Mouse (Mus musculus) kidney, adult 9 months (tissue): ENCODE measurements at regions not wholly inside any gene's neighbourhood (a gene's known extent, or its start where the extent isn't known, plus 50 kb on each side); places are given as distances from the start of the nearest gene placed in this dataset.
"Not testable (repeated sequence)": the region's sequence is repeated elsewhere in the genome, so short reads cannot be mapped to it uniquely, and the experiment has no call there.

ENCODE experiments used
- DNase-seq: peaks from one replicate; pipeline ENCODE4 v3.0.0; 2022

DNA sequence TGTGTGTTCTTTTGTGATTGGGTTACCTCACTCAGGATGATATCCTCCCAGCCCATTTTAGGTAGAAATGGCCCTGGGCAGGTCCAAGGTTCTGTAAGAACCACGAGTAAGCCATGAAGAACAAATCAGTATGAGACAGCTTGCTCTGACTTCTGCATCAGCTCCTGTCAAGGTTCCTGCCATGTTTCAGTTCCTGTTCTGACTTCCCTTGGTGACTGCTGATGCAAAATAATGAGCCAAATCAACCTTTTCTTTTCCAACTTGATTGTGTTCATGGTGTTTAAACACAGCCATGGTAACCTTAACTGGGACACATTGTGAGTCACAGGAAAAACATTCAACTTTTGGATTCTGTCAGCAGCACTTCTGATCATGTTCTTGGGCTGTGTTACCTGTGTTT, 667.4 kb upstream of the Igfbp7 start:
- DNase-seq: no peak

DNA sequence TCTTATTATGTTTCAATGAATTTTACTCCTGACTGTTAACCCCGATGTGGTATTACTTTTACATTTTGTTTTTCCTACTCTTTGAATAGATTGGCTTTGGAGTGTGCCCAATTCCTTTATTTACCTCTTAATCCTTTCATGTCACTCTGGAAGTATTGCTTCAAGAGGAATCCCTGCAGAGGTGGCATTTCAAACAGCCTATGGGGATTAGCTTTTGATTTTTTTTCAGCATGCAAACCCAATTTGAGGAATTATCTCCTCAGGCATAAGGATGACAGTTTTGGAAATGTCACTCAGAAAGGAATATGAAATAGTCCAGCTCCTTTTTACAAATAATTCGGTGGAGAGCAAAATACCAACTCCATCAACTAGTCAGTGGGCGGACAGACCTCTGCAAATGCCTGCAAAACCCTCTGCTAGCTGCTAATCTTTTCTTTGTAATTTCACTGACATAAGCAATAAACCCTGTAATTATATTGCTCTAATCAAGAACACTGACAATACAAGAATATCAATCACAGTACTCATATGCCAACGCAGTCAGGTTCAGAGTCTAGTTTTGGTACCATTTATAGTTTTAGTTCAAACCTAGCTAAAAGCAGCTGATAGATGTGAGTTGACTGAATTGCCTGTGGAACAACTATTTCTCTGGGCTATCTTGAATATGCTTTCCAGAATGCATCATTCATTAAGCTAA, 624.9 kb upstream of the Igfbp7 start:
- DNase-seq: no peak

DNA sequence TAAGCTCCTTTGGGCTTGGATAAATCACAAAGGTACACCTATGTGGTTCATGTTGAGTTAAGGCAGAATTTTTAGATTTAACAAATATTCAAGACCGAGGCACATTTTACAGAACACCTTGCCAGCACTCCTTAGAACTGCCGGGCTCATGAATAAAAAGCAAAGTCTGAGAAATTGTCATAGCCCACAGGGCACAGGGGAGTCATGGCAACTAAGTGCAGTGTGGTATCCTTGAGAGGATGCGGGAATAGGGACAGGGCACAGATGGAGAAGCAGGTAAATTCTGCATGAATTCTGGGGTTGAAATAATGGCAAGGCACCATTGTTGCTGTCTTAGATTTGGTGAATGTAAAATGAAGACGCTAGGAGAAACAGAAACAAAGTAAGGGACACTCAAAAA, 609.7 kb upstream of the Igfbp7 start:
- DNase-seq: no peak

DNA sequence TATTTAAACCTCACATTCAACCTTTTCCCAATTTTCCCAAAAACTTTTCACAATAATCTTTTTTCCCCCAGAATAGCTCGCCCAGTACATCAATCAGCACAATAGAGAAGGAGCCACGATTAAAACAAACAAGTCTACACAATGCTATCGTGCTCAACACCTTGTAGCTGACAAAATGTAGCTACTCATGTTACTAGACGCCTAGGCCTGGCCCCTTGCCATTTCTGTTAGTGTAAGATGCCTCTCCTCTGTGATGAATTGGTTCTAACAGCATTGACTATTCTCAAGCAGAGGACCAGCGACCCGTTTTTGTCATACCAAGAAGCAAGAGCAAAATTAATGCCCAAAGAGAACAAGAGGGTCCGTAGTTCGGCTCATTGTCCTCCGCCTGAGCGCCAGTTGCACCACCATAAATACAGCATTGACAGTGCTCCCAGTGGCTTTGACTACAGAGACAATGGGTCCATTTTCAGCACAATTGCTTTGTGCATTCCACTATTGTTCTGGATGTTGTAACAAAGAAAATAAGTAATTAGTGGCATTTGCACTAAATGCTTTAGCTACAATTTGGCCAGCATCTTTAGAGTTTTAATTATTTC, 578.7 kb upstream of the Igfbp7 start:
- DNase-seq: no peak

DNA sequence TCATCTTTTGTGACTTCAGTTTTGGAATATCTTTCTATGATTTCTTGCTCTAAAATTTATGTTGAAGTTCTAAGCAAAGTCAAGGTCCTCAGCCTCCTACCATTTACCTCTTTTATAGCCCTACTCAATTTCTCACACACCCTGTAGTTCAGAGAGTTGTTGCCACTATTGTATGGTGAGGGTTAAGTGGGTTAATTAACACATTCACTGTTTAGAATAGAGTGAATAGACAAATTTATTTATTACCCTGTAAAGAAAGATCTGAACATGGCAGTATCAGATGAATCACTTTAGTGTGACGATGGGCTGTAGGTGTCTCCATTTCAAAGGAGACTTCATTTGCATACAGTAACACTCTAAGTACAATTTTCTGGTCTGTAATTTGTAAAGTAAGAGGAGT, 577.4 kb upstream of the Igfbp7 start:
- no peak for DNase-seq

DNA sequence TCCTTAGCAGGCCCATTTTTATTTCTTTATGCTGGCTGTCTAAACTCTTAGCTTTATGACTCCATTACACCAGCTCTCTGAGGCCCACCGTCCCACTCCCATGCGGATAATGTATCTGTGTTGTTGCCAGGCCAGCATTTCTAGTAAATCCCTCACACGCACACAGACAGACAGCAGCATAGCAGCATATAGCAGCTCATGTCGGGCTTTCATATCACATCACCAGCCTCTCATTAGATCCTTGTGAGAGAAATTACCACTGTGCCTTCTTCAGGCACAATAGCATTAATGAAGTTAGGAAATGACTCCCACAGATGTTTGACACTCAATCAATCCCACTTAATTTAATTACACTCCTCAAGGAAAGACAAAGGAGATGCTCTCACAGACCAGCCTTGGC, 532.2 kb upstream of the Igfbp7 start:
- not testable (repeated sequence) for DNase-seq

DNA sequence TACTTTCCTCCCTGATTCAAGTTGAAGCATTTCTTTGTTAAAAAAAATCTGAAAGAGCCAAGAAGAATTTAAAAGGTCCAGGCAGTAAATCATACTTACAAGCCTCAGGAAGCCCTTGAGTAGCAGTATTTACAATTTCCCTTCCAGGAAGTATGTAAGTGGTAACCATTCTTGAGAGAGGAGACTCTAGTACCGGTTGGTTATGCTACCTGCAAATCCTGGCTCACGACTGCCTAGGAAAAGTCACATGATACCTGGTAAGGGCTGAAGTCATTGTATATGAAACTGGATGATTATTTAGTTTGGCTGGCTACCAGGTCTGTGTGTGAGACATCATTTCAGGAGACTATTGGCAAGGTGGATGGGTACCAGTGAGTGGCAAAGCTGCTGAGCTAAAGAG, 524.0 kb upstream of the Igfbp7 start:
- DNase-seq: no peak

DNA sequence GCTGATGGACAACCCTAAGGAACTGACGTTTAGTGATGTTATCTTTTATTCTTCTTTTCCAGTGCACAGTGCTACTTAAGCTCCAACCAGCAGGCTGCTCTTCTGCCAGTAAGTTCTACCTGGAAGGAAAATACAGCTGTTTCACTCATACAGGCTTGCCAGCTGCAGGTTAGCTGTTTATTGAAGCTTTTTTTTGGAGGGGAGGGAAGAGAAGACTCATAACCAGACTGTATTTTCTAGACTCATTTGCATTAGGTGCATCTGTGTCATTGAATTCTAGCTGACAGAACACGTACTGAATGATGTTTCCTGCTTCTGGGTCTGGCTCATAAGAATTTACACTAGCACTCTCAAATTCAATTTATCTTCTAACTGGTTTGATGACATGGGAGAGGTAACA, 513.3 kb upstream of the Igfbp7 start:
- DNase-seq: no peak

DNA sequence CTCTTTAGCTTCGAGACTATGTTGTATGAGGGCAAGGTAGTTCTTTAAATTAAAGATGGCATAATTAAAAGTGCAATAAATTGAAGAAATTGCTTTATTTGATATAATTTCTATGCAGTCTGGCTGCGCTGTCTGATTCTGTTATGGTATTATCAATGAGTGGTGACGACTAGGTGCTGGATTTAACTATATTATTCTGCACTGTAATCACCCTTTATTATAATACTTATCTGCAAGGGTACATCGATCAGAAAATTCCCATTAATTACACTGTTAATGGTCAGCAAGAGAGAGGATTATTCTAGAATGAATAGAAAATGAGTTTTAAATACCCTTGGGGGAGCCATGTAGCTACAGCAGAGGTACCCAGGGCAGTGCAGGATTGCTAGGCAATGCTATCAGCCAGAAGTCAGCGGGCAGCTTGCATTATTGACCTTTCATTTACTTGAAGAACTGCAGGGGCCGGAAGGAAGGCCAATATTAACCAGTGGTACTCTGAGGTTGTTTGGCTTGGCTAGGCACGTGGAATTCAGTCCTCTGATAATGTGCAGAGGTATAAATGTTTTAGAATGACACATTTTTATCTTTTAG, 509.3 kb upstream of the Igfbp7 start:
- DNase-seq: no peak

DNA sequence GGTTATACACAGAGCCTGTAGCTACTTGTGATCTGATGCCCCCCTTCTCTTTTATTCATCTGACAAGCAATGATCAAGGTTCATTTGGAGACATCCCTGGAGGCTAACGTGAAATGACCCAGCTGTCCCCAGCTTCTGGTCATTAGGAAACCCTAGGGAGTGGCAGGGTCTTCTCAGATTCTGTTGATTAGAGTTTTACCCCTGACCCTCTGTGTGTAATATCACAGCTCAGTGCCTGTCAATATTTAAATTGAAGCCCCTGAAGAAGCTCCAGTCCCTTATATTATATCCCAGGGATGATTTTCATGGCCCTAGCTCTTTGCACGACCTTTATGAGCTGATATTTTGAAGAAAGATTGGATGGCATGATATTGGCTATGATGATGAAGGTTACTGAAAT, 508.5 kb upstream of the Igfbp7 start:
- DNase-seq: no peak

DNA sequence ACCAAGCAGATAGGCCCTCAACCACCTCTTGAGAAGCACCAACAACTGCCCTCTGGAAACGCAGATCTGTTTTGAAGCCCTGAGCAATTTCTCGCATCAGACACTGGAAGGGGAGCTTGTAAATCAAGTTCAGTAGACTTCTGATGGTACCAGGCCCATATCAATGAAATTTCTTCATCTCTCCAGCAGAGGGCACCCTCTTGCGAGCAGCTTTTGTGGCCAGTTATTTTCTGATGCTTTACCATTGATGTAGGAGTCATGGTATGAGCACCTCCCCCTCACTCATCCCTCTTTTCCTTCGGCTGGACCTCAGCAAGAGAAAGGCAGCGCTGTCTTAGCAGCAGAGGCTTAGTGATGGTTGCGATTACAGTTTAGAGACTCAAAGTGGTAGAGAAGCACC, 501.4 kb upstream of the Igfbp7 start:
- DNase-seq: peak; percentile 15

DNA sequence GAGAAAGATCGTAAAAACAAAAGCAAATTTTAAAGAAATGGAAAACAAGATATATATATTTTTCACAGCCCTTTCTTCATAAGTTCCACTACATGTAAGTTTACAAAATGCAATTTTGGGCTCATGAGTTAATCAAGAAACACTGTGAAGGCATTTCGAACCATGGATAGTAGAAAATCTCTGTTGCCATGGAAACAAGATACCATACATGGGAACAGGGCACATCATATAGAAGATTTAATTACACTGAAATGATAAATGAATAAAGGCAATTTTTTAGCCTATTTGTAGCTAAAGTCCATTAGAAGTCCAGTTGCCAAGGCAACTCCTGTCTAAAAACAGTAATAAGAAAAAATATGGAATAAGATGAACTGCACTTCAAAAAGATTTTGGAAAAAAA, 484.2 kb upstream of the Igfbp7 start:
- not testable (repeated sequence) for DNase-seq

DNA sequence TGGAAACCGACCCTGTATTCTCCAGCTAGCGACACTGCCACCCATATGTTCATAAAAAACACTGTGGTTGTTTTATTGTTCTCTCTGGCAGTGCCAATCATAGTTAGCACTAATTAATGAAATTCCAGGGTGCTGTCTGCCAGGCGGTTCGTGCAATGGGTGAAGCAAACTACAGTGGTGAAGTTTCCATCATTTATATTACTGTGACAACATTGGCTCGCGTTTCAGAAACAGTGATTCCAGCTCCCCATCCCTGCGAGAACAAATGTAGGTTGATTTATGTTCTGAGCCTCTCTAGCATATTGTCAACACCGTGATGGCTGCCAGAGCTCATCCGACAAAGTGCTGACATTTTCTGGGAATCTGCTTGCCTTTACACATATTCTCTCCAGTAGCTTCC, 480.7 kb upstream of the Igfbp7 start:
- DNase-seq: no peak

DNA sequence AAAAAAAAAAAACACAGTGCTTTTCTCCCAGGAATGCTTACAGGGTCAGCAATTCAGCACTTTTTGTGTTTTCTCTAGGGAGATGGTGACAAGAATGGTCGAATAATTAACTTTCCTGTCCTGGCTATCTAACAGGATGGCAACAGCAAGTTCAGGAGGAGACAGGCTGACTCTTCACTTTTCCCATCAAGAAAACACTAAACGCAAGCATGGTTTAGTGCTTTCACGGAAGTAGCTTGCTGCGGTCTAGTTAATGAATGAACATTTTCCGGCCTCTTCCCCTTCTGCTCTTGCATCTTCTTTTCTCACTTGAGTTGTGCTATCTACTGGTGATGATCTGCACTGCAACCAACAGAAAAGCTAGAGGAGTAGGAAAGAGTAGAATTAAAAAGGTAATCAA, 463.6 kb upstream of the Igfbp7 start:
- peak; percentile 64 for DNase-seq

DNA sequence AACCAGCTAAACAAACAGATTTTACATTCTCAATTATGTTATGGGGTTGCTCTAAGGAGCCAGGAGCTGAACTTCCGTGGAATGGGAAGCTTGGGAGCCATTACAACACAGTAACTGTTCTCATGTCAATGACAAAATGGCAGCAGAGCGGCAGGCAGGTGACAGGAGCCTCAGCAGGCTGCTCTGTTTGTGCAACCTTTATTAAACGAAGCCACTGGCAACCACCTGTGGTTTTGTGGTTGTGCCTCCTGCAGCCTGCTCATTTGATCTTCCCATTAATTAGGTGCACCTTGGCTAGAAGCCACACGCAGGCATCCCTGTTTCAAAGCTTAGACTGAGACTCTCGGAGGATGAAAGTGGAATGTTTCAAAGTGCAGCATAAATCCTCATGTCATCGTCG, 457.5 kb upstream of the Igfbp7 start:
- DNase-seq: no peak

DNA sequence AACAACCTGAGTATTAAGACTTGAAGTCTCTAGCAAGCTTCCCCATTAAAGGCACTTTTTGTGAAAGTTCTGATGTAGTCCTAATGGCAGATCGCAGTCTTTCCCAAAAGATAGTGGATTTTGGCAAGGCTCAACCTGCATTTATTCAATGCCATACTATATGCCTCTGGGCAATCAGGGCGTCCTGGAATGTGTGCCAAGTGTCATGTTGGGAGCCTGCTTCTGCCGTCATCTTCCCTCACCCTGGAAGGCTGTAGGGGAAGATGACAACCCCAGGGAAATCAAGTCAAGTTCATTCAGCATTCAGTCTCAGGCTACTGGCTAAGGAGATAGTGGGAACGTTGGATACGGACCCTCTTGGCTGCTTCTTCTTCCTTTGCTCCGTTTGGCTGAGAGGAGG, 447.4 kb upstream of the Igfbp7 start:
- DNase-seq: no peak

DNA sequence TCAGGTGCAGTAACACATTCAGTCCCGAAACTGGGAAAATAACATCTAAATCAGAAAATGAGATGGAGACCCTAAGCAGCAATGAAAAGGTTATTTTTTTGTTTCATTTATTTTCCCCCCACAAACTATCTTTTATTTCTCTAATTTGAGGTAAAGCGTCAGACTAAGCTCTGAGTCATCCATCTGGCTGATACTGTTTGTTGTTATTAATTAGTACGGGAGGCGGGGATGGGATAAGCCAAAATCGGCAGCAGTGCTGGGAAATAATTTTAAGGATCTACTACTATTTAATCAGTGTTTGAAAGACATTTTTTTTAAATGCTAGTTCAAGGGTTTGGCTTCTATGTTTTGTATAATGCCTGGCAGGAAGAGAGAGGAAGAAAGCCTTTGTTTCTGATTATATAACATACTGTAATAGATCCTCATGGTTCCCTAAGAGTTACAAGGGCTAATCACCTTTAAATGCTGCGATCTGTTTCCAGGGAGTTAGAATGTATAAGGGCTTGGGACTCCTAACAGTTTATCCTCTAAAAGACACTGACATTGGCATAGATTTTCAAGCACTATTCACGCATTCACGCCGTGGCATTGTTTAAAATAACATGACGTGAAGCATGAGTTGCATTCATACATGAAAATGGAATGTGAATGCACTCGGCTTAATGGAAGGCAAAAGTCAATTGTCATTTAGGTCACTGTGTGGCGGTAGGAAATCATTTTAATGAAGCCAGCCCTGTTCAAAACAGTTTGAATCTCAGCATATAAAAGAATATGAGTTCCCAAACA, 446.4 kb upstream of the Igfbp7 start:
- DNase-seq: no peak

DNA sequence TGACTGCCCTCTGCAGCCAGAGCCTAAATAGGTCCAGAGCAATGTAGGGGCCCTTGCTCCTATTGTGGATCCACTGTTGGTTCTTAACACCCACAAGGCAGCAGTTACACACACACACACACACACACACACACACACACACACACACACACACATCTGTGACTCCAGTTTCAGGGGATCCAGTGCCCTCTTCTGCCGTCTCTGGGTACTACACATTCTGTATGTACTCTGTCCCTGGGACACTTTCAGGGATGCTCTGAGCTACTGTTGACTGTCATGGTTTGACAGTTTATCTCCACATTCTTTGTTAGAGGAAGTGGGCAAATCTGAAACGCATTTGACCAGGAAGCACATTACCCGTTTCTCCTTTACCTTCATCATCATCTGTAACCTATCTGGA, 443.8 kb upstream of the Igfbp7 start:
- peak; percentile 1 for DNase-seq

DNA sequence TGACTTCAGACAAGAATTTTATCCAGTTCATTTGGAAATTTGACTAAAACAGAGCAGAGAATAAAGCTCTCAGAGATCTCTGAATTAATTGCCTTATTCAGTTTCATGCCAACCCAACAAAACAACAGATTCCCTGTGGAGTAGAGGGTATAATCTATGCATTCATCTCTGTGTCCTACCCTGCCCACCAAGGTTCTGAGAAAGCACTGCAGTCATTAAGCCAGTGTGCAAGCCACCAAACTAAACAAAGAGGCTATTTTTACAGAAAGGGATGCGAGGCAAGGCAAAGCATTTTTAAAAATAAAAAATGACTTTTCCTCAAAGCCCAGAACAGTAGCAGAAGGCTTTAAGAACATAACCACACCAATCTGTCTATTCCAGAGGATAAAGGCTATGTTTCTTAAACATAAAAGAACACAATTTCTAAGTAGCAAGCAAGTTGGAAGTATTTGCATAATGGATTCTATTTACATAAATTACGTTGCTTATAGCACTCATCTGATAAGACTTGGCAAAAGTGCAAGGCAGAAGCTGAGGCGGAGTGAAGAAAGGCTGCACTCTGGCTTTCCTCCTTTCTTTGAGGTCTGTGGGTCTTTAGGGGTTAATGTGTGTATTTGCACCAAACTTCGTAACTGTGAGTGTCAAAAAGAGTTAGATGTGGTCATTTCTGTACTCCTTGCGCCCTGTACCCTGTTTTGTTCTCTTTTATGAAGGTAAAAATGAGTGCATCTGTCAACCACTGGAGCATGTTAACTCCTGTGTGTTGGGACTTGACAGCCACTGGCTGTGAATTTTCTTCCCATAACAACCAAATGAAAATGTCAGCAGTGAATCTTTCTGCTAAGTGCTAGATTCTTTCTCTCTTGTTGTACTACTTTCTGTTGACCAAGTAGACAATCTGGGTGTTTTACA, 430.6 kb upstream of the Igfbp7 start:
- no peak for DNase-seq

DNA sequence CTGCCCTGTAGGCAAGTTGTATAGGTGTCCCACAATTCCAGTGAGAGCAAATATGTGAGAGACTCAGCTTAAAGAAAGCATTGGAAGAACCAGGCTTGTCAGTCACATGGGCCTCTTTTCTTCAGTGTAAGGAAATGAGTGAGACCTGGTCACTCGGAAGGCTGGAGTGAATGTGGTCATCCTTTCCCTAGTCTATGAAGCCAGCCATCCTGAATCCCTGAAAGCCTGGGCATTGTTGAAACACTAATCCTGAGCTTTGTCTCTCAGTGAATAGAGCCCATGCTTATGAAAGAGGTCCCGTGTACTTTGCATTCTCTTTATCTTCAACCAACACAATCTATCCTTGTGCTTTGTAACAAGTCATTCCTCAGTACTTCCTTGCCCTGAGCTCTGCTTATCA, 420.1 kb upstream of the Igfbp7 start:
- no peak for DNase-seq

DNA sequence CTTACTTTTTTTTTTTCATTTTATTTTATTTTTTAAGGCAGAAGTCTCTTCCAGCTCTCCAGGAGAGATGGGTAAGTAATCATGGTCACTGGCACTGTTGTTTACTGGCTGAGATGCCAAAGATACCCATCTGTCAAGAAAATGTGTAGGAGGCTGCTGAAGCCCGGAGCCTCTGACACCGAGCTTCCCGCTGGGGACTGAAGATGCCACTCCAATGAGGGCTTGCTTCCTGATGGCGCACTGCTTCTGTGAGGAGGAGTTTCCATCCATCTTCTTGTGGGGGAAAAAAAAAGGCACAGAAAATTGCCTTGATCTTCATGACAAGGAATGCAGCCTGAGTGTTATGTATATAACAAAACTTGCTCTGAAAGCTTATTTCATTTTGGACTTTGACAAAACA, 418.2 kb upstream of the Igfbp7 start:
- no peak for DNase-seq

DNA sequence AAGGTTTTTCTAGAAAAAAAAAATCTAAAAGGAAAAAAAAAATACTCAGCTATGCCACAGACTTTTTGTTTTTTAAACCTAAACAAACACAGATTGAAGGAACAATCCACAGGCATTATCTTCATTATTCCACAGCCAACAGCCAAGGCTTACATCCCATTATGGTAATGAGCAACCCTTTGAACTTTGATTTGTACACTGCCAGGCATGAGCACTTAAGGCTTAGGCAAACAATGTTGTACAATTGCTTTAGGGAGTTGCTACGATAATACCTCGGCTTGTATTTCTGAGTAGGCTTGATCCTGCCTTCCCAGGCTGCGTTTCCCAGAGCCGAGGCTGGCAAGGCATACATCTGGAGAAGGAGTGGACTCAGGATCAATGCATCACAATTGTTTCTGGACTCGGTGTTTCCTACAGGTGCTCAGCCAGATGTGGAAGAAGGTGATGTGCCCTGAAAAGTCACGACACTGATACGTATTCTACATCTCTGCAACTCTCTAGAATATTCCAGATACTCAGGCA, 409.0 kb upstream of the Igfbp7 start:
- DNase-seq: peak; percentile 11

DNA sequence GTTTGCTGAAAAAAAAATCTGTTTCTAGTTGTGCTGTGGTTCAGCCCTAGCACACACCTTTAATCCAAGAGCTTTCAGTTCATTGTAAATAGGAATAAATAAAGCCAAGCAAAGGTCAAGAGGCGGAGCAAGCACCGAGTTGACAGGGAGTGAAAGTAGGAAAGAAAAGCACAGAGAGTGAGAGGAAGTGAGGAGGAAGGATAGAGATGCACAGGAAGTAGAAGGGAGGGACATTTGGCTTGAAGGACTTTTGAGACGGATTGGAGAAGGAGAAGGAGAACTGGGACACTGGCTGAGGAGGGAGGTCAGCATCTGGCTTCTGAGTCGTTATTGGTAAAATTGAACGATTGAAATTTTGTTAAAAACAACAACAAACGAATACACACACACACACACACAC, 402.0 kb upstream of the Igfbp7 start:
- no peak for DNase-seq
